Mouse (Mus musculus): Measurements from ENCODE around the gene Actr1a. TPM values are rescaled to one million over a fixed set of nuclear protein-coding genes. Genes with fewer than 3 reads are reported as not detected.

Actr1a gene
- polyA plus RNA-seq, 1 experiment from 2014 or later, result 72.9 TPM

- Histone ChIP-seq H3K4me3 (no peak overlapping the region), H3K9ac (no peak overlapping the region), H3K4me1 (peaks cover 14% of the 10 kb centered on the region), H3K27me3 (replicated peaks) (no peaks in the 10 kb centered on the region), H3K9me3 (replicated peaks) (no peaks in the 10 kb centered on the region), H3K36me3 (peaks cover 6% of the 10 kb centered on the region; the same call in 1 of the 2 replicates), H3K27ac (no peak overlapping the region), H3K4me2 (no peak overlapping the region)
- WGBS (ENCODE audit: insufficient replicate concordance), result 82% methylated on average over 7 of the region's 7 CpGs
- ATAC-seq, result no peak
Observed at GRCm38 (mm10) chr19:46420410-46420809, 24.9 kb upstream of the Actr1a start.

- H3K4me1 ChIP-seq, result peaks cover 14% of the 10 kb centered on the region
Observed at GRCm38 (mm10) chr19:46418051-46418450, 22.5 kb upstream of the Actr1a start.

DNA sequence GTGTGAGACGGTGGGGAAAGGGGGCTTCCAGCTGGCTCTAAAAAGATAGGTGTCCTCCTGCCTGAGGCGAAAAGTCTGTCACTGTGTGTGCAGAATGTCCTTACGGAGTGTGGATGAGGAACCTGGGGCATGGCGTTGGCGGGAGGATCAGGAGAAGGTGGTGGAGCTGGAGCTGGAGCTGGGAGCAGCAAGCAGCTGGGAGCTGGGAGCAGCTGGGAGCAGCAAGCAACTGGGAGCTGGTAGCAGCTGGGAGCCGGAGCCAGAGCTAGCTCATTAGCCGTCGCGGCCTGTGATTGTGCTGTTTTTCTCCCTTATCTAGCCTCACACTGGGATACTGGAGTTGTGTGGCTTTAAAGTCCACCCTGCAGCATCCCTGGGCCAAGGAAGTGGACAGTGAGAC, 20.7 kb upstream of the Actr1a start:
- 64% methylated on average over 9 of the region's 9 CpGs for WGBS (ENCODE audit: insufficient replicate concordance)
- no peak for ATAC-seq
- Histone ChIP-seq H3K27me3 (replicated peaks) (no peaks in the 10 kb centered on the region), H3K9me3 (replicated peaks) (no peaks in the 10 kb centered on the region), H3K4me2 (no peak overlapping the region), H3K36me3 (no peaks in the 10 kb centered on the region), H3K4me1 (peaks cover 12% of the 10 kb centered on the region; the same call in 1 of the 2 replicates), H3K9ac (no peak overlapping the region), H3K4me3 (no peak overlapping the region), H3K27ac (no peak overlapping the region)

More at GRCm38 (mm10) chr19:46418051-46418450, 22.5 kb upstream of the Actr1a start:
- ATAC-seq, result no peak
- no peaks in the 10 kb centered on the region for H3K9me3 ChIP-seq (replicated peaks)
- no peaks in the 10 kb centered on the region for H3K36me3 ChIP-seq
- H3K4me3 ChIP-seq, result no peak overlapping the region
- H3K27me3 ChIP-seq (replicated peaks), result no peaks in the 10 kb centered on the region
- no peak overlapping the region for H3K27ac ChIP-seq
- WGBS (ENCODE audit: insufficient replicate concordance), result 78% methylated on average over 4 of the region's 4 CpGs
- H3K9ac ChIP-seq, result no peak overlapping the region
- no peak overlapping the region for H3K4me2 ChIP-seq

DNA sequence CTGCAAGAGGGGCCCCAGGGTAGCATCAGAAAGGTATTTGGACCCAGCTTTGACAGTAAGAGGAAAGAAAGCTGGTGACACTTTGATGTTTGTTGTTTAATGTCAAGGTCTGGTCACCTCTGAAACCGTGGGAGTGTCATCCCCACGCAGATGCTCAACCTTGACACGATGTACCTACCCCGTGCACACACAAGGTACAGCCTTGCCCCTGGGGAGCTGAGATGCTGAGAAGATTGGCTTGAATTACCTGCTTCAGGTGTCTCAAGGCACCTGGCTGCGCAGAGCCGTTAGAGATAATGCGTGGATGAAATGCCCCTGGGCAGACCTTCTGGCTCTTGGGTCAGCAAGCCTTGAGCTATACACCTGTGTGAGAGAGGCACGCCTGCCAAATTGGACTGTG, 18.9 kb upstream of the Actr1a start:
- Histone ChIP-seq H3K27me3 (replicated peaks) (no peaks in the 10 kb centered on the region), H3K4me1 (peaks cover 20% of the 10 kb centered on the region)
- WGBS (ENCODE audit: insufficient replicate concordance), result 79% methylated on average over 8 of the region's 8 CpGs

DNA sequence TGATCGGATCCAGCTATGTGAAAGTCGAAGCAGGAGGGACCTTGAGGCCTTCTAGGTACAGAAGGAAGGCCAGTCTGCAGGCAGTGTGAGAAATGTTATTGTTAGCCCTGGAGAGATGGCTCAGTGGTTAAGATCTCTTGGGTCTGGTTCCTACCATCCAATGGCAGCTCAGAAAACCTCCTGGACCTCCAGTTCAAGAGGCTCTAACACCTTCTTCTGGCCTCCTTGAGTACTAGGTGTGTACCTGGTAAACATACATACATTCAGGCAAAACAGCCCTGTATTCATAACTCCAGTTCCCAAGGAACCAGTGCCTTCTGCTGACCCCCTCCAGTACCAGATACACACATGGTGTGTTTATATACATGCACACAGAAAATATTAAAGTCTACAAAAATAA, 18.4 kb upstream of the Actr1a start:
- H3K4me2 ChIP-seq, result no peak overlapping the region
- no peaks in the 10 kb centered on the region for H3K36me3 ChIP-seq
- no peaks in the 10 kb centered on the region for H3K9me3 ChIP-seq (replicated peaks)
- ATAC-seq, result no peak
- no peaks in the 10 kb centered on the region for H3K27me3 ChIP-seq (replicated peaks)
- H3K27ac ChIP-seq, result no peak overlapping the region
- H3K9ac ChIP-seq, result no peak overlapping the region
- 81% methylated on average over 2 of the region's 2 CpGs for WGBS (ENCODE audit: insufficient replicate concordance)
- peaks cover 25% of the 10 kb centered on the region for H3K4me1 ChIP-seq
- H3K4me3 ChIP-seq, result no peak overlapping the region

More for the DNA sequence above, 18.9 kb upstream of the Actr1a start:
- Histone ChIP-seq H3K4me2 (no peak overlapping the region), H3K4me3 (no peak overlapping the region), H3K9ac (no peak overlapping the region), H3K9me3 (replicated peaks) (no peaks in the 10 kb centered on the region), H3K27ac (no peak overlapping the region), H3K36me3 (no peaks in the 10 kb centered on the region)
- no peak for ATAC-seq

DNA sequence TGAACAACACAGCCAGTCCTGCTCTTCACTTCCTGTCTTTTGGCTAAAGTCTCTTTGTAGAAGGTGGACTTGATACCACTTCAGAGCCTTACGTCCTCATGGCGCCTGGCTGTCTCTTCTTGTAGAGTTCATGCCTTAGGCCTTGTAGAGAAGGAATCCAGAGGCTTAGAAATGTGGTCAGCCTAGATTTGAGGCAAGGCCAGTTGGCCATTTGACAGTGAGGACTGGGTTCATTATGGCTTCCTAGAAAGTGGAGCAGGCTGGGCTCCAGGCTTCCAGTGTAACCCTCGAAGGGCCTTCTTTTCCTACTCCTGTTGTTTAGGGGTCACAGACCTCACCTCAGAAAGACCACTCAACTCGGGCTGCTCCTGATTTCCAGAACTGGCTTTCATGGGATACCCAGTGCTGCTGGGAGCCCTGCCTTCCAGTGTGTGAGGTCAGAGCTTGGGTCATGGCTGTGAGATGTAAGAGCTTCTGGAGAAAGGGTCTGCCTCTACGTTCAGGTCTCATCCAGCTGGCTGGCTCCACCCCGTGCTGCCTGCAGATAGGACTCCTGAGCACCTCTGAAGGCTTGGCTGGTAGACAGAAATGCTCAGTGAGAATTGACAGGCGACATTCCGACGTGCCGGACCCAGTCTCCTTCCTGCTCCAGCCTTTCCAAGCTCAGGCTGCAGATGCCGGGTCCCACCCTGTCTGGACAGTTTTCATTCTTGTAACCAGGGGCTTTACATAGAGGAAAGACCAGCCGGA, 16.7 kb upstream of the Actr1a start:
- Histone ChIP-seq H3K4me1 (peaks cover 33% of the 10 kb centered on the region), H3K27ac (no peak overlapping the region), H3K36me3 (peaks cover 7% of the 10 kb centered on the region; the same call in 1 of the 2 replicates), H3K4me3 (no peak overlapping the region), H3K9me3 (replicated peaks) (no peaks in the 10 kb centered on the region), H3K9ac (no peak overlapping the region), H3K27me3 (replicated peaks) (no peaks in the 10 kb centered on the region), H3K4me2 (no peak overlapping the region)
- WGBS (ENCODE audit: insufficient replicate concordance), result 76% methylated on average over 12 of the region's 12 CpGs
- no peak for ATAC-seq

DNA sequence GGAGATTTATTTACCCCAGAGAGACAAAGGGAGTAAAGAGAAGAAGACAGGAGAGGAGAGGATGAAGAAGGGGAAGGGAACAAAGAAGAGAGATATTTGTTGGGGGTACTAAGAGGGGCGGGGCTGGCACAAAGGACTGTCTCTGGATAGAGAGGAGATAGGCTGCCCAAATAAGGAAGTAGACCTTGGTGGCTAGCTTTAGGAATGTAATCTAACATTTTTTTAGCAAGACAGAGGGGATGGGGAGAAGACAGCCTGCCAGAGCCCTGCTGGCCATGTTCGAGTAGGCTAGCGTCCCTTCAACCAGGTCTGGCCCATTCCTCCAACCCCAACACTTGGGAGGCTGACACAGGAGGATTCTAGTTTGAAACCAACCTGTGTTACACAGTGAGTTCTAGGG, 14.0 kb upstream of the Actr1a start:
- Histone ChIP-seq H3K4me3 (no peak overlapping the region), H3K9me3 (replicated peaks) (no peaks in the 10 kb centered on the region), H3K4me1 (peaks cover 26% of the 10 kb centered on the region), H3K27ac (no peak overlapping the region), H3K27me3 (replicated peaks) (no peaks in the 10 kb centered on the region), H3K36me3 (peaks cover 14% of the 10 kb centered on the region; the same call in 1 of the 2 replicates), H3K4me2 (no peak overlapping the region), H3K9ac (no peak overlapping the region)
- ATAC-seq, result no peak
- WGBS (ENCODE audit: insufficient replicate concordance), result 56% methylated on average over 3 of the region's 3 CpGs

- WGBS (ENCODE audit: insufficient replicate concordance), result 69% methylated on average over 8 of the region's 8 CpGs
- Histone ChIP-seq H3K9ac (no peak overlapping the region), H3K4me2 (no peak overlapping the region), H3K9me3 (replicated peaks) (no peaks in the 10 kb centered on the region), H3K27me3 (replicated peaks) (no peaks in the 10 kb centered on the region), H3K27ac (peak overlapping the region; percentile 34; the same call in 1 of the 2 replicates), H3K4me1 (peaks cover 23% of the 10 kb centered on the region), H3K36me3 (peaks cover 32% of the 10 kb centered on the region), H3K4me3 (no peak overlapping the region)
- ATAC-seq, result no peak
Observed at GRCm38 (mm10) chr19:46406592-46407386, 11.2 kb upstream of the Actr1a start.

DNA sequence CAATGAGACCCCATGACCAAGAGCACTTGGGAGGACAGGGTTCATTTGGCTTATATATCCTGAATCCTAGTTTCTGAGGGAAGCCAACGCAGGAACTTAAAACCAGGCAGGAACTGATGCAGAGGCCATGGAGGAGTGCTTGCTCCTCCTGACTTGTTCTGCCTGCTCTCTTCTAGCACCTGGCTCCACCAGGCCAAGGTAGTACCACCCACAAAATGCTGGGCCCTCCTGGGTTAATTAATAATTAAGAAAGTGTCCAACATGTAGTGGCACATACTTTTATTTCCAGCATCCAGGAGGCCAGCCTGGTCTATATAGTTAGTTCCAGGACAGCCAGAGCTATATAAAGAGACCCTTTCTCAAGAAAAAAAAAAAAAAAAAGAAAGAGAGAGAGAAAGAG, 8.5 kb upstream of the Actr1a start:
- no peak for ATAC-seq
- Histone ChIP-seq H3K36me3 (peaks cover 41% of the 10 kb centered on the region), H3K4me2 (no peak overlapping the region), H3K4me1 (peaks cover 12% of the 10 kb centered on the region; the same call in 1 of the 2 replicates), H3K9me3 (replicated peaks) (no peaks in the 10 kb centered on the region), H3K27me3 (replicated peaks) (no peaks in the 10 kb centered on the region), H3K4me3 (no peak overlapping the region), H3K27ac (no peak overlapping the region), H3K9ac (no peak overlapping the region)
- 68% methylated on average over 1 of the region's 1 CpGs for WGBS (ENCODE audit: insufficient replicate concordance)

- 73% methylated on average over 7 of the region's 7 CpGs for WGBS (ENCODE audit: insufficient replicate concordance)
Observed at GRCm38 (mm10) chr19:46400558-46400957, 5.0 kb upstream of the Actr1a start.

DNA sequence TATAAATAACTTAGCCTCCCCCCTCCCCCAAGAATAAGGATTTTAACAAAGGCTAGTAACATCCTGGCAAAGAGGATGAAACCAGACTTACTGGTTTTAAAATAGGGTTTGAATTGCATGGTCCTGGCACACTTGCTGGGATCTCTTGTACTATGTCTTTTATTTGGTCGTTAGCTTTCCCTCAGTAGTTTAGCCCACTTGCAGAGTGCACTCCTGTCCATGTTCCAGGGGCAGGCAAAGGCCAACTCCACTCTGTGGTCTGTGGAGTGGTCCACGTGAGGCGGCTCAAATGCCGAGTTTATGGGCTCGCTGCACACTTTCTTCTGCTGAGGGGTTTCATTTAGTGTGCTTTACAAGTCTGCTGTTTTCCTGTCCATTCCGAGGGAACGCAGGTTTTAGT, 4.3 kb upstream of the Actr1a start:
- H3K4me1 ChIP-seq, result peaks cover 27% of the 10 kb centered on the region
- H3K27ac ChIP-seq, result no peak overlapping the region
- H3K36me3 ChIP-seq, result peaks cover 28% of the 10 kb centered on the region
- no peak overlapping the region for H3K4me3 ChIP-seq
- no peak overlapping the region for H3K4me2 ChIP-seq
- no peak overlapping the region for H3K9ac ChIP-seq
- WGBS (ENCODE audit: insufficient replicate concordance), result 80% methylated on average over 7 of the region's 7 CpGs
- no peaks in the 10 kb centered on the region for H3K9me3 ChIP-seq (replicated peaks)
- no peak for ATAC-seq
- no peaks in the 10 kb centered on the region for H3K27me3 ChIP-seq (replicated peaks)

More at GRCm38 (mm10) chr19:46400558-46400957, 5.0 kb upstream of the Actr1a start:
- Histone ChIP-seq H3K9me3 (replicated peaks) (no peaks in the 10 kb centered on the region), H3K4me1 (peaks cover 27% of the 10 kb centered on the region), H3K27ac (no peak overlapping the region), H3K9ac (no peak overlapping the region), H3K27me3 (replicated peaks) (no peaks in the 10 kb centered on the region), H3K36me3 (peaks cover 32% of the 10 kb centered on the region), H3K4me3 (no peak overlapping the region), H3K4me2 (no peak overlapping the region)
- no peak for ATAC-seq

- no peaks in the 10 kb centered on the region for H3K9me3 ChIP-seq (replicated peaks)
- peaks cover 27% of the 10 kb centered on the region for H3K36me3 ChIP-seq
- H3K9ac ChIP-seq, result no peak overlapping the region
- H3K4me1 ChIP-seq, result peaks cover 31% of the 10 kb centered on the region
- H3K27ac ChIP-seq, result no peak overlapping the region
- H3K27me3 ChIP-seq (replicated peaks), result no peaks in the 10 kb centered on the region
- no peak overlapping the region for H3K4me2 ChIP-seq
- 79% methylated on average over 6 of the region's 6 CpGs for WGBS (ENCODE audit: insufficient replicate concordance)
- no peak overlapping the region for H3K4me3 ChIP-seq
- ATAC-seq, result no peak
Observed at GRCm38 (mm10) chr19:46399372-46399771, 3.8 kb upstream of the Actr1a start.

All from liver, embryonic 12.5 days (tissue).